Mouse (Mus musculus) cerebellum, postnatal 4 days (tissue): ENCODE data around the gene Bok.
"Not testable (repeated sequence)": the region's sequence is repeated elsewhere in the genome, so short reads cannot be mapped to it uniquely, and the experiment has no call there.

ENCODE experiments used
- DNase-seq, 2 experiments: peaks; one replicate each; pipeline ENCODE4 v3.0.0; 2022; ENCODE audit warnings: low spot score in 2 of 2, mixed read lengths in 1 of 2

Bok gene

GRCm38 (mm10) chr1:93685401-93686244, at the start of gene Bok:
Gene Bok (plus strand): TSS chr1:93685660.
- DNase-seq, result peak; percentile 64 to 87

- DNase-seq, result no peak
These were observed 49.1 kb upstream of the Bok start for GRCm38 (mm10) chr1:93636211-93636897.

- no peak for DNase-seq
These were observed 43.5 kb upstream of the Bok start for GRCm38 (mm10) chr1:93641978-93642377.

GRCm38 (mm10) chr1:93642692-93643091, 42.8 kb upstream of the Bok start:
- no peak for DNase-seq

- DNase-seq, result no peak
These were observed 35.8 kb upstream of the Bok start for GRCm38 (mm10) chr1:93649604-93650172.

GRCm38 (mm10) chr1:93654275-93654674, 31.2 kb upstream of the Bok start:
- no peak for DNase-seq

- DNase-seq, result no peak
These were observed 30.7 kb upstream of the Bok start for GRCm38 (mm10) chr1:93654798-93655197.

- no peak for DNase-seq
These were observed 29.0 kb upstream of the Bok start for GRCm38 (mm10) chr1:93656325-93657024.

GRCm38 (mm10) chr1:93657025-93657360, 28.5 kb upstream of the Bok start:
- DNase-seq, result no peak

- not testable (repeated sequence) for DNase-seq
These were observed 26.9 kb upstream of the Bok start, which contains the start of gene Stk25 for GRCm38 (mm10) chr1:93658559-93658958. Gene Stk25 (minus strand): TSS chr1:93658659.

- DNase-seq, result no peak
These were observed 17.6 kb upstream of the Bok start for GRCm38 (mm10) chr1:93667760-93668400.

- DNase-seq, result peak; percentile 46 to 79
These were observed 16.5 kb upstream of the Bok start for GRCm38 (mm10) chr1:93668791-93669548.

- no peak for DNase-seq
These were observed 15.5 kb upstream of the Bok start for GRCm38 (mm10) chr1:93669941-93670340.

- no peak for DNase-seq
These were observed 12.8 kb upstream of the Bok start for GRCm38 (mm10) chr1:93672682-93673081.

- no peak for DNase-seq
These were observed 7.1 kb upstream of the Bok start for GRCm38 (mm10) chr1:93678386-93678785.

- no peak for DNase-seq
These were observed 5.4 kb upstream of the Bok start for GRCm38 (mm10) chr1:93679889-93680568.

GRCm38 (mm10) chr1:93686245-93686960, 943 bp downstream of the Bok start:
- peak; percentile 36 to 70 for DNase-seq

GRCm38 (mm10) chr1:93686961-93687320, 1.5 kb downstream of the Bok start:
- DNase-seq, result no peak

- no peak for DNase-seq
These were observed 2.7 kb downstream of the Bok start for GRCm38 (mm10) chr1:93688154-93688553.
